Mouse (Mus musculus): ENCODE data around the gene Slc43a3. TPM values are rescaled to one million over a fixed set of nuclear protein-coding genes. Genes with fewer than 3 reads are reported as not detected.
A peak's percentile ranks its signal among the peaks of the same experiment; 100 is the strongest.

Slc43a3 gene
- polyA plus RNA-seq, 1 experiment from 2014 or later = 107 TPM

DNA sequence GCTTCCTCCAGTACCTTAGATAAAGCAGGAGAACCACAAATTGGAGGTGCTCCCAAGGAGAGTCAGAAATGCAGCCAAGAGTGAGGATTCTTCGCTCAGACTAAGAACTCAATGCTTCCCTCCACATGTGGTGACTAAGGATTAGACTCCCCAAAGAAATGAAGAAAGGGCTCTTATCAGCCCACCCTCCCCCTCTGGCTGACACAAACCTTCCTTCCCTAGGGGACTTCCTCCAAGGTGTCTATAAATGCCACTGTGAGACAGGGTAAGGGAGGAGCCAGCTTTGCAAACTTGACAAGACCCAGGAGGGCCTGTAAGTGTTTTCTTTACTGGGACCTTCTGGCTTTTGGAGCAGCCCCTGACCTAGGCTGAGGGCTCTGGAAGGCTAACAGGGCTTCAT lies 43.8 kb downstream of the Slc43a3 start, which contains the start of gene Prg2:
Gene Prg2 (plus strand): TSS at position 274 of the 400 bp plus-strand sequence.
- Histone ChIP-seq H3K4me1 (replicated peaks; ENCODE audit: control insufficient read depth, insufficient read depth, low read length) (no peaks in the 10 kb centered on the region), H3K4me3 (ENCODE audit: low read depth, low read length) (no peak within 1 kb of the TSS), H3K27me3 (replicated peaks; ENCODE audit: control insufficient read depth, insufficient read depth, low read length) (no peaks in the 10 kb centered on the region), H3K9ac (ENCODE audit: low read depth, low read length) (no peak within 1 kb of the TSS), H3K9me3 (ENCODE audit: control insufficient read depth, low read length) (no peaks in the 10 kb centered on the region), H3K4me2 (no peak within 1 kb of the TSS), H3K27ac (ENCODE audit: low read depth, low read length) (no peak within 1 kb of the TSS), H3K36me3 (ENCODE audit: control insufficient read depth, insufficient read depth, low read length) (no peaks in the 10 kb centered on the region)
- 48% methylated on average over 1 of the region's 1 CpGs for WGBS
- peak; percentile 27 for DNase-seq (ENCODE audit: low spot score)
- no peak for ATAC-seq (replicated peaks; ENCODE audit: low FRiP score)

GRCm38 (mm10) chr2:84987930-84988329 lies 51.6 kb downstream of the Slc43a3 start, which contains the start of gene Prg3:
Gene Prg3 (plus strand): TSS chr2:84988215.
- peak; percentile 21 for DNase-seq (ENCODE audit: low spot score)
- H3K36me3 ChIP-seq (ENCODE audit: control insufficient read depth, insufficient read depth, low read length) = no peaks in the 10 kb centered on the region
- H3K9ac ChIP-seq (ENCODE audit: low read depth, low read length) = no peak within 1 kb of the TSS
- ATAC-seq (replicated peaks; ENCODE audit: low FRiP score) = no peak
- WGBS = 38% methylated on average over 1 of the region's 1 CpGs
- no peaks in the 10 kb centered on the region for H3K9me3 ChIP-seq (ENCODE audit: control insufficient read depth, low read length)
- 0 out of 2 replicates have a peak, but pooled peaks cover 4% of the 10 kb centered on the region for H3K4me1 ChIP-seq (replicated peaks; ENCODE audit: control insufficient read depth, insufficient read depth, low read length)
- no peak within 1 kb of the TSS for H3K27ac ChIP-seq (ENCODE audit: low read depth, low read length)
- no peak within 1 kb of the TSS for H3K4me3 ChIP-seq (ENCODE audit: low read depth, low read length)
- H3K27me3 ChIP-seq (replicated peaks; ENCODE audit: control insufficient read depth, insufficient read depth, low read length) = no peaks in the 10 kb centered on the region
- no peak within 1 kb of the TSS for H3K4me2 ChIP-seq

- no peak overlapping the region for H3K4me3 ChIP-seq (ENCODE audit: low read depth, low read length)
- no peaks in the 10 kb centered on the region for H3K9me3 ChIP-seq (ENCODE audit: control insufficient read depth, low read length)
- H3K36me3 ChIP-seq (ENCODE audit: control insufficient read depth, insufficient read depth, low read length) = no peaks in the 10 kb centered on the region
- H3K27me3 ChIP-seq (replicated peaks; ENCODE audit: control insufficient read depth, insufficient read depth, low read length) = no peaks in the 10 kb centered on the region
- DNase-seq (ENCODE audit: low spot score) = peak; percentile 24
- H3K9ac ChIP-seq (ENCODE audit: low read depth, low read length) = no peak overlapping the region
- 48% methylated on average over 2 of the region's 2 CpGs for WGBS
- peak; percentile 60 for ATAC-seq (replicated peaks; ENCODE audit: low FRiP score)
- H3K4me2 ChIP-seq = no peak overlapping the region
- no peak overlapping the region for H3K27ac ChIP-seq (ENCODE audit: low read depth, low read length)
- peaks cover 22% of the 10 kb centered on the region for H3K4me1 ChIP-seq (replicated peaks; ENCODE audit: control insufficient read depth, insufficient read depth, low read length)
Measured at GRCm38 (mm10) chr2:84996376-84996775, 60.0 kb downstream of the Slc43a3 start.

GRCm38 (mm10) chr2:84999486-85000181 lies 63.3 kb downstream of the Slc43a3 start:
- Histone ChIP-seq H3K36me3 (ENCODE audit: control insufficient read depth, insufficient read depth, low read length) (no peaks in the 10 kb centered on the region), H3K27ac (ENCODE audit: low read depth, low read length) (no peak overlapping the region), H3K9ac (ENCODE audit: low read depth, low read length) (no peak overlapping the region), H3K27me3 (replicated peaks; ENCODE audit: control insufficient read depth, insufficient read depth, low read length) (no peaks in the 10 kb centered on the region), H3K9me3 (ENCODE audit: control insufficient read depth, low read length) (no peaks in the 10 kb centered on the region), H3K4me1 (replicated peaks; ENCODE audit: control insufficient read depth, insufficient read depth, low read length) (peaks cover 22% of the 10 kb centered on the region), H3K4me2 (no peak overlapping the region), H3K4me3 (ENCODE audit: low read depth, low read length) (no peak overlapping the region)
- WGBS = 61% methylated on average over 3 of the region's 3 CpGs
- DNase-seq (ENCODE audit: low spot score) (no peak), ATAC-seq (replicated peaks; ENCODE audit: low FRiP score) (0 out of 2 replicates have a peak, but pooled peaks have one; percentile 27)

DNA sequence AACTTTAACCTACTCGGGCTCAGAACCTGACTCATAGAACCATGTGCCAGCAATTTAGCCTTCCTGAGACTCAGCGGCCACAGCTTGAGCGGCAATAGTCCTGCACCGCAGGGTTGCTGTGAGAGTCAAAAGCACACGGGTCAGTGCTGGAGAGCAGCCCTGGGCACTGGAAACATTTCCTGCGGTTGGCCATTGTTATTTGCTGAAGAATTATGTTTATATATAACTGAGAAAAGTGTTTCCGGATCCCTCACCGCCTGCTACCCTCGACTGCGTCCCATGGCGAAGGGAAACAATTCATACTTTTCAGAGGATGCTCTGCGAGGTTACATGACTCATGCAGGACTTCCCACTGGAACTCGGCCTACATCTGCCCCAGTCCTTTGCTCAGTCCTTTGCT lies 65.1 kb downstream of the Slc43a3 start:
- no peaks in the 10 kb centered on the region for H3K36me3 ChIP-seq (ENCODE audit: control insufficient read depth, insufficient read depth, low read length)
- H3K27ac ChIP-seq (ENCODE audit: low read depth, low read length) = no peak overlapping the region
- H3K4me3 ChIP-seq (ENCODE audit: low read depth, low read length) = no peak overlapping the region
- WGBS = 81% methylated on average over 13 of the region's 13 CpGs
- no peak overlapping the region for H3K9ac ChIP-seq (ENCODE audit: low read depth, low read length)
- H3K27me3 ChIP-seq (replicated peaks; ENCODE audit: control insufficient read depth, insufficient read depth, low read length) = no peaks in the 10 kb centered on the region
- DNase-seq (ENCODE audit: low spot score) (no peak), ATAC-seq (replicated peaks; ENCODE audit: low FRiP score) (no peak)
- no peak overlapping the region for H3K4me2 ChIP-seq
- H3K4me1 ChIP-seq (replicated peaks; ENCODE audit: control insufficient read depth, insufficient read depth, low read length) = peaks cover 16% of the 10 kb centered on the region
- H3K9me3 ChIP-seq (ENCODE audit: control insufficient read depth, low read length) = no peaks in the 10 kb centered on the region

DNA sequence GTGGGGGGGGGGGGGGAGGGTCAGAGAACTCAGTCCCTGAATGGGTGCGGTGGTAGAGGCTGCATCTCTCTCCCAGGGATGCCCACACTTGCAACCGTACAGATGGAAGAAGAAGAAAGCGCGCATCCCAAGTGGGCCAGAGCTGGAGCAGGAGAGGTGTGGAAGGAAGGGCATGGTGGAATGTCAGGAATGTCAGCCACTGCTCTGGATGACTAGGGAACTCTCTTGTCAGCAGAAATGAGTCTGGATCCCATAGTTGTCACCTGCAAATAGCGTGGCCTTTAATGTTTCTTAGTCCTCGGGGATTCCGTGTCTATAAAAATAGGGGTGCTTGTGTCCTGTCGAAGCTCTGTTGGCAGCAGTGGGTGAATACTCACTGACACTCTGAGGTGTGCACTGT lies 66.2 kb downstream of the Slc43a3 start:
- WGBS = 69% methylated on average over 8 of the region's 8 CpGs
- H3K4me1 ChIP-seq (replicated peaks; ENCODE audit: control insufficient read depth, insufficient read depth, low read length) = peaks cover 13% of the 10 kb centered on the region
- no peak overlapping the region for H3K4me3 ChIP-seq (ENCODE audit: low read depth, low read length)
- H3K27me3 ChIP-seq (replicated peaks; ENCODE audit: control insufficient read depth, insufficient read depth, low read length) = no peaks in the 10 kb centered on the region
- no peaks in the 10 kb centered on the region for H3K9me3 ChIP-seq (ENCODE audit: control insufficient read depth, low read length)
- no peak for DNase-seq (ENCODE audit: low spot score)
- H3K9ac ChIP-seq (ENCODE audit: low read depth, low read length) = no peak overlapping the region
- ATAC-seq (replicated peaks; ENCODE audit: low FRiP score) = no peak
- H3K36me3 ChIP-seq (ENCODE audit: control insufficient read depth, insufficient read depth, low read length) = no peaks in the 10 kb centered on the region
- H3K27ac ChIP-seq (ENCODE audit: low read depth, low read length) = no peak overlapping the region
- H3K4me2 ChIP-seq = no peak overlapping the region

DNA sequence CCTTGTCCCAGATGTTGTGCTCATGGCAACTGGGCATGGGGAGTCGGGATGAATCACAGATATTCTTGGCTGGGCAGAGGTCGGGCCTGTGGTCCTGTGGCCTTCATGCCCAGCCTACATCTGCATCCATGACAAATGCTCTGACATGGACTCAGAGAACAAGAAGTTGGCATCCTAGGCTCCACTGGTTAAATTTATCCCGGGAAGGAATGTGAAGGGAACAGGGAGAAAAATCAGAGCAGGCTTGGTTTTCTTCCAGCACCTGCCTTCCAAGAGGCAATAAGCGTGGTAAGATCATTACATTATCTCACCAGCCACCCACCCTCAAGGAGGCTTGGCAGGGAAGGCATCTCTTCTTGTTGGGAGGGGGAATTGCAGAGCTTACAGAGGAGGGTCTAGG lies 68.0 kb downstream of the Slc43a3 start:
- no peak for DNase-seq (ENCODE audit: low spot score)
- Histone ChIP-seq H3K4me1 (replicated peaks; ENCODE audit: control insufficient read depth, insufficient read depth, low read length) (peaks cover 11% of the 10 kb centered on the region), H3K36me3 (ENCODE audit: control insufficient read depth, insufficient read depth, low read length) (no peaks in the 10 kb centered on the region), H3K9ac (ENCODE audit: low read depth, low read length) (no peak overlapping the region), H3K27ac (ENCODE audit: low read depth, low read length) (no peak overlapping the region), H3K27me3 (replicated peaks; ENCODE audit: control insufficient read depth, insufficient read depth, low read length) (no peaks in the 10 kb centered on the region), H3K9me3 (ENCODE audit: control insufficient read depth, low read length) (no peaks in the 10 kb centered on the region), H3K4me3 (ENCODE audit: low read depth, low read length) (no peak overlapping the region), H3K4me2 (no peak overlapping the region)
- ATAC-seq (replicated peaks; ENCODE audit: low FRiP score) = no peak
- WGBS = 70% methylated on average over 4 of the region's 4 CpGs

- Histone ChIP-seq H3K9me3 (ENCODE audit: control insufficient read depth, low read length) (no peaks in the 10 kb centered on the region), H3K27me3 (replicated peaks; ENCODE audit: control insufficient read depth, insufficient read depth, low read length) (no peaks in the 10 kb centered on the region), H3K36me3 (ENCODE audit: control insufficient read depth, insufficient read depth, low read length) (no peaks in the 10 kb centered on the region), H3K4me3 (ENCODE audit: low read depth, low read length) (no peak overlapping the region), H3K27ac (ENCODE audit: low read depth, low read length) (no peak overlapping the region), H3K4me1 (replicated peaks; ENCODE audit: control insufficient read depth, insufficient read depth, low read length) (peaks cover 6% of the 10 kb centered on the region), H3K4me2 (no peak overlapping the region), H3K9ac (ENCODE audit: low read depth, low read length) (no peak overlapping the region)
- ATAC-seq (replicated peaks; ENCODE audit: low FRiP score) (no peak), DNase-seq (ENCODE audit: low spot score) (no peak)
- 87% methylated on average over 7 of the region's 7 CpGs for WGBS
Measured at GRCm38 (mm10) chr2:85006600-85006999, 70.2 kb downstream of the Slc43a3 start.

GRCm38 (mm10) chr2:85007729-85008128 lies 71.3 kb downstream of the Slc43a3 start:
- no peak overlapping the region for H3K9ac ChIP-seq (ENCODE audit: low read depth, low read length)
- peaks cover 12% of the 10 kb centered on the region for H3K4me1 ChIP-seq (replicated peaks; ENCODE audit: control insufficient read depth, insufficient read depth, low read length)
- no peak overlapping the region for H3K27ac ChIP-seq (ENCODE audit: low read depth, low read length)
- H3K9me3 ChIP-seq (ENCODE audit: control insufficient read depth, low read length) = no peaks in the 10 kb centered on the region
- H3K27me3 ChIP-seq (replicated peaks; ENCODE audit: control insufficient read depth, insufficient read depth, low read length) = no peaks in the 10 kb centered on the region
- no peak overlapping the region for H3K4me2 ChIP-seq
- ATAC-seq (replicated peaks; ENCODE audit: low FRiP score) (no peak), DNase-seq (ENCODE audit: low spot score) (no peak)
- WGBS = 22% methylated on average over 4 of the region's 4 CpGs
- H3K36me3 ChIP-seq (ENCODE audit: control insufficient read depth, insufficient read depth, low read length) = no peaks in the 10 kb centered on the region
- no peak overlapping the region for H3K4me3 ChIP-seq (ENCODE audit: low read depth, low read length)
